Mouse (Mus musculus): ENCODE measurements around the gene Fam169b. TPM values are rescaled to one million over a fixed set of nuclear protein-coding genes. Genes with fewer than 3 reads are reported as not detected.

Fam169b gene
- 111 and 114 TPM in 2 replicates for polyA plus RNA-seq (2012; rRNA removed)

DNA sequence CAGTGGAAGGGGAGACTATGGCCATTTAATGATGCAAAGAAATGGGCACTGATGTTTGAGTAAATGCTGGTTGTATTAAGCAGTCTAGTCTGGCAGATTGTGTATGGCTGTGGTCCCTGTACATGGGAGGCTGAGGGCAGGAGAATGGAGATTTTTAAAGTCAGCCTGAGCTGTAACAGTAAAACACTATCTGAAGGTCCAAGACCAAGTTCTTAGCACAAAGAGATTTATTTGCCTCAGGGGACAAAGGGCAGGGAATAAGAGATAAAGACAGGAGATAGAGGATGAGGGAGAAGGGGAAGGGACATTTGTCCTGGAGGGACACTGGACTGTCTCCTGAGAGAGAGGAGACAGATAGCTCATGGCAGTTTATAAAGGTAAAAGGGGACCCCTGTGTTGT, at the start of gene Fam169b:
Gene Fam169b (plus strand): TSS at position 325 of the 400 bp plus-strand sequence.
- no peak for TF ChIP-seq CTCF (IDR thresholded peaks at IDR 0.05; ENCODE audit: borderline replicate concordance, control insufficient read depth, extremely low read depth, insufficient read depth, low read length, poor library complexity)
- no peak for TF ChIP-seq POLR2A (IDR thresholded peaks at IDR 0.05; ENCODE audit: control insufficient read depth, extremely low read depth, insufficient read depth, low read length, poor library complexity)
- Histone ChIP-seq H3K4me1 (replicated peaks; ENCODE audit: control insufficient read depth, insufficient read depth, low read length) (peaks cover 25% of the 10 kb centered on the region), H3K4me3 (ENCODE audit: control insufficient read depth, insufficient read depth, low read length) (no peak within 1 kb of the TSS), H3K27ac (ENCODE audit: control insufficient read depth, insufficient read depth, low read length) (peak within 1 kb of the TSS; percentile 37; the same call in 1 of the 2 replicates), H3K36me3 (ENCODE audit: control insufficient read depth, insufficient read depth, low read length) (no peaks in the 10 kb centered on the region), H3K27me3 (ENCODE audit: control insufficient read depth, insufficient read depth, low read length) (no peaks in the 10 kb centered on the region)
- DNase-seq: no peak

DNA sequence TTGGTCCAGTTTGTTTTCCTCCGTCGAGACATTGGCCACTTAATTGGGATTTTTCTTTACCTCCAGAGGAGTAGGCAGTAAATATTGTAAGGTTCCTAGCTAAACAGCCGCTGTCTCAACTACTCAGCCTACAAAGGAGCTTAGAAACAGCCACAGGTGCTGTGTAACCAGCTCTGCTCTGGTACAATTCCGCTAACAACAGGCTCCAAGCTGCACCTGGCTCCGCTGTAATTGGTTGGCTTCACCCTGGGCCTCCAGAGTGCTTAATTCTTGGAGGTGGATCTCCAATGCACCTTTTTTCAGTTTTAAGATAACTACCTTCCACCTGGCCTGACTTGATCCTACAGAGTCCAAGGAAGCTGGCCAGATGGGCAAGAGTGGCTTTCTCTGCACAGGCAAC, 49.6 kb upstream of the Fam169b start:
- Histone ChIP-seq H3K36me3 (ENCODE audit: control insufficient read depth, insufficient read depth, low read length) (no peaks in the 10 kb centered on the region), H3K4me3 (ENCODE audit: control insufficient read depth, insufficient read depth, low read length) (no peak overlapping the region), H3K27ac (ENCODE audit: control insufficient read depth, insufficient read depth, low read length) (peak overlapping the region; percentile 78), H3K27me3 (ENCODE audit: control insufficient read depth, insufficient read depth, low read length) (no peaks in the 10 kb centered on the region), H3K4me1 (replicated peaks; ENCODE audit: control insufficient read depth, insufficient read depth, low read length) (peaks cover 73% of the 10 kb centered on the region)
- TF ChIP-seq POLR2A (IDR thresholded peaks at IDR 0.05; ENCODE audit: control insufficient read depth, extremely low read depth, insufficient read depth, low read length, poor library complexity): no peak
- no peak for TF ChIP-seq CTCF (IDR thresholded peaks at IDR 0.05; ENCODE audit: borderline replicate concordance, control insufficient read depth, extremely low read depth, insufficient read depth, low read length, poor library complexity)
- 32% methylated on average over 5 of the region's 5 CpGs for WGBS
- DNase-seq: peak; percentile 54

DNA sequence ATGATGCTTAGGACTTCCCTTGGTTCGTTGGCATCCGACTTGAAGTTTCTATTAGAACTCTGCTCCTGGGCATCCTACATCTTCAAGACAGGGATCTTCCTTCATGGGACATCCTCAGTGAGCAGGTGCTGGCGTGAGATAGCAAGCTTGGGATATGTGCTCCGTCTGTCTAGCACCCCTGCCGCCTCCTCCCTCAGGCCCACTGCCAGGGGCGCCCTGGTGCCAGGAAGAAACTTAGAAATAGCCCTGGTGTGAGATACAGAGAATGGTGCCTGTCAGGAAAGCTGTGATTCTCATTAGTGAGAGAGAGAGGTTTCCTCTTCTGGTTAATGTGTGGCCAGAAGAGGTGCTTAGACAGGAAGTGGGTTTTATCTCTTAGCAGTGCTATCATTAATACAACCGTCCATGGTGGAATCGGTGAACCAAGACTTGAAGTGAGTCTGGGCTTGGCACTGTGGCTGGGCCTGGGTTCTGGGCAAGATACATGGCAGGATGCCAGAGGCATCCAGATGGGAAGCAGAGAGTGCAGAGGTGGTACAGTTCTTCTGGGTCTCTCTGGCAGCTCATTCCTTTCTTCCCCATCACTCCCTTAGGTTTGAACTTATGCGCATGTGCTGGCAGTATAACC, 48.1 kb upstream of the Fam169b start:
- H3K27me3 ChIP-seq (ENCODE audit: control insufficient read depth, insufficient read depth, low read length): no peaks in the 10 kb centered on the region

DNA sequence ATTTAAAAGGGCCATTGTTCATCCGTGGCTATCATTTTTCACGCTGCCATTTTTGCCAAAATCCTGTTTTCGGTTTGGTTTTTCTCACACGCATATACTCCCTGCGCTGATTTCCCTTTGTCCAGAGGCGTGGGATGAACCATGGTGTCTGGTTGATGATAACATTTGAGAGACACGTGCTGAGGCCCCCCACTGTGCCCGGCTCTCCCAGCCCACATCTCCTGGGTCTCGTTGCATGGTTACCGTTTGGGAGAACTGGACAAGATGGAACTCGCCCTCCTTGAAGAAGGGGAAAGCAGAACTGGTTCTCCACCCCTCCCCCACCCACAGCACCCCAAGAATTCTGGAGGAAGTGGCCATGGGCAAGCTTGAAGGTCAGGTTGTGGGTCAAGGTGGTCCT, 46.6 kb upstream of the Fam169b start:
- H3K4me1 ChIP-seq (replicated peaks; ENCODE audit: control insufficient read depth, insufficient read depth, low read length): peaks cover 56% of the 10 kb centered on the region
- 86% methylated on average over 11 of the region's 11 CpGs for WGBS
- H3K4me3 ChIP-seq (ENCODE audit: control insufficient read depth, insufficient read depth, low read length): no peak overlapping the region
- peak overlapping the region; percentile 29; the same call in 1 of the 2 replicates for H3K27ac ChIP-seq (ENCODE audit: control insufficient read depth, insufficient read depth, low read length)
- no peaks in the 10 kb centered on the region for H3K27me3 ChIP-seq (ENCODE audit: control insufficient read depth, insufficient read depth, low read length)
- no peak for DNase-seq
- no peaks in the 10 kb centered on the region for H3K36me3 ChIP-seq (ENCODE audit: control insufficient read depth, insufficient read depth, low read length)
- TF ChIP-seq CTCF (IDR thresholded peaks at IDR 0.05; ENCODE audit: borderline replicate concordance, control insufficient read depth, extremely low read depth, insufficient read depth, low read length, poor library complexity) (no peak), POLR2A (IDR thresholded peaks at IDR 0.05; ENCODE audit: control insufficient read depth, extremely low read depth, insufficient read depth, low read length, poor library complexity) (no peak)

More for the DNA sequence above, 48.1 kb upstream of the Fam169b start:
- DNase-seq: no peak
- H3K4me3 ChIP-seq (ENCODE audit: control insufficient read depth, insufficient read depth, low read length): no peak overlapping the region
- no peak overlapping the region for H3K27ac ChIP-seq (ENCODE audit: control insufficient read depth, insufficient read depth, low read length)
- H3K36me3 ChIP-seq (ENCODE audit: control insufficient read depth, insufficient read depth, low read length): no peaks in the 10 kb centered on the region
- TF ChIP-seq CTCF (IDR thresholded peaks at IDR 0.05; ENCODE audit: borderline replicate concordance, control insufficient read depth, extremely low read depth, insufficient read depth, low read length, poor library complexity) (no peak), POLR2A (IDR thresholded peaks at IDR 0.05; ENCODE audit: control insufficient read depth, extremely low read depth, insufficient read depth, low read length, poor library complexity) (no peak)
- peaks cover 69% of the 10 kb centered on the region for H3K4me1 ChIP-seq (replicated peaks; ENCODE audit: control insufficient read depth, insufficient read depth, low read length)
- 54% methylated on average over 9 of the region's 9 CpGs for WGBS

DNA sequence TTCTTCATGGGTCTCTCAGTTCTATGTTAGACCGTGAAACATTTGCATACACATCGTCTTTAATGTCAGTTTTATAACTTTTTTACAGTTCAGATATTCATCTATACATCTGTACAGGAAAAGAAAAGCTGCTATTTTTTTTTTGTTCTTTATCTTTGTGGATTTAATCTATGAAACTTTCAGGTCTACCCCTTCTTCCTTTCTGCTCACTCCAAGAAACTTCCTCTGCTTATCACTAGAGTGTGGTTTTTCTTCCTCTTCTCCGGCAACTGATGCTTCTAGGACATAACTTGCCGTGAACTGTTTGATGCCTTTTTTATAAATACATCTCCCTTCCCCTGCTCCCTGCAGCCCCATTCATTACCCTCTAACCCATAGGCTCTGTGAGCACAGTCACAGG, 46.0 kb upstream of the Fam169b start:
- Histone ChIP-seq H3K27me3 (ENCODE audit: control insufficient read depth, insufficient read depth, low read length) (no peaks in the 10 kb centered on the region), H3K27ac (ENCODE audit: control insufficient read depth, insufficient read depth, low read length) (peak overlapping the region; percentile 29; the same call in 1 of the 2 replicates), H3K36me3 (ENCODE audit: control insufficient read depth, insufficient read depth, low read length) (no peaks in the 10 kb centered on the region), H3K4me1 (replicated peaks; ENCODE audit: control insufficient read depth, insufficient read depth, low read length) (peaks cover 51% of the 10 kb centered on the region), H3K4me3 (ENCODE audit: control insufficient read depth, insufficient read depth, low read length) (no peak overlapping the region)
- no peak for TF ChIP-seq CTCF (IDR thresholded peaks at IDR 0.05; ENCODE audit: borderline replicate concordance, control insufficient read depth, extremely low read depth, insufficient read depth, low read length, poor library complexity)
- TF ChIP-seq POLR2A (IDR thresholded peaks at IDR 0.05; ENCODE audit: control insufficient read depth, extremely low read depth, insufficient read depth, low read length, poor library complexity): no peak
- no peak for DNase-seq
- WGBS: 5% methylated on average over 4 of the region's 4 CpGs

DNA sequence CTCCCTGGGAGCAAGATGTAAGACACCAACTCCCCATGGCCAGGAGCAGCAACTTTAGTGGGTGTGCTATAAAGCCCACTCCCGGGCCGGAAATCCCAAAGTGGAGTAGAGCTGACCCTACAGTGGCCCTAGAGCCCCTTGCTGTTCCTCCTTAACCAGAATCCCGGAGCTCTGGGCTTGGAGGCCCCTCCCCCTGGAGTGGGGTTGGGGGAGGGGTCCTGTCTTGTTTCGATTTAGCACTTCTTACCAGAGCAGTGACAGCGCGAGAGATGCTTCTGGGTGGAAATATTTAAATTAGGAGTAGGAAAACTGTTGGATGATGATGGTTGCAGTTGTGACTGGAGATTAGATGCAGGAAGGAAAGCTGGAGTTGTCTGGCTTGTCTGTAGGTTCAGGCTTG, 45.1 kb upstream of the Fam169b start:
- TF ChIP-seq CTCF (IDR thresholded peaks at IDR 0.05; ENCODE audit: borderline replicate concordance, control insufficient read depth, extremely low read depth, insufficient read depth, low read length, poor library complexity): no peak
- no peak for TF ChIP-seq POLR2A (IDR thresholded peaks at IDR 0.05; ENCODE audit: control insufficient read depth, extremely low read depth, insufficient read depth, low read length, poor library complexity)
- peaks cover 48% of the 10 kb centered on the region for H3K4me1 ChIP-seq (replicated peaks; ENCODE audit: control insufficient read depth, insufficient read depth, low read length)
- H3K36me3 ChIP-seq (ENCODE audit: control insufficient read depth, insufficient read depth, low read length): no peaks in the 10 kb centered on the region
- 69% methylated on average over 6 of the region's 6 CpGs for WGBS
- H3K27ac ChIP-seq (ENCODE audit: control insufficient read depth, insufficient read depth, low read length): no peak overlapping the region
- DNase-seq: no peak
- H3K4me3 ChIP-seq (ENCODE audit: control insufficient read depth, insufficient read depth, low read length): no peak overlapping the region
- H3K27me3 ChIP-seq (ENCODE audit: control insufficient read depth, insufficient read depth, low read length): no peaks in the 10 kb centered on the region

Data from thymus, adult 2 months (tissue).